Mouse (Mus musculus): ENCODE results near the gene Alkbh5. TPM values are rescaled to one million over a fixed set of nuclear protein-coding genes. Genes with fewer than 3 reads are reported as not detected.

Alkbh5 gene
- polyA plus RNA-seq, 1 experiment: 28.3 TPM

DNA sequence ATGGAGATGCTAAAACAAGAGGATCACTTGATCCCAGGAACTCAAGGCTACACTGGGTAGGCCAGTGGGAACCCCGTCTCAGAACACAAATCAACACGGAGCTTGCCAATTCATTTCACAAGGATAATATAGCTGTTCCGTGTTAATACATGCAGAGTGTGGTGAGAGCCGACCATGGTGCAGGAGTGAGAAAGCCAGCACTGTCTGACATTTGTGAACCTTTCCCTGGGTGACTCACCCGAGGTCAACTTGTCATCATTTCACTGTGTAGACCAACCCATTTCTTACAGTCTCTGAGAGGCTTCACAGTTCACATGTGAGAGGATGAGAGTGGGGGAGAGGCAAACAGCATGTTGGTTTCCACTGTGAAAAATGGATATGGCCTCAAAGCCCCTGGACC, 14.2 kb upstream of the Alkbh5 start:
- 74% methylated on average over 5 of the region's 5 CpGs for WGBS
- Histone ChIP-seq H3K4me3 (replicated peaks; ENCODE audit: extremely low read depth, low read depth, low read length) (no peak overlapping the region), H3K4me1 (ENCODE audit: control insufficient read depth, insufficient read depth, low read length) (no peaks in the 10 kb centered on the region)
- TF ChIP-seq POLR2A (IDR thresholded peaks at IDR 0.05; ENCODE audit: borderline replicate concordance, extremely low read depth, low read depth, low read length) (no peak), CTCF (IDR thresholded peaks at IDR 0.05; ENCODE audit: insufficient read depth, low read length) (no peak)
- no peak for DNase-seq

GRCm38 (mm10) chr11:60522661-60523365, 13.4 kb upstream of the Alkbh5 start:
- H3K4me3 ChIP-seq (replicated peaks; ENCODE audit: extremely low read depth, low read depth, low read length): no peak overlapping the region
- no peak for DNase-seq
- H3K4me1 ChIP-seq (ENCODE audit: control insufficient read depth, insufficient read depth, low read length): no peaks in the 10 kb centered on the region
- TF ChIP-seq POLR2A (IDR thresholded peaks at IDR 0.05; ENCODE audit: borderline replicate concordance, extremely low read depth, low read depth, low read length): no peak
- no peak for TF ChIP-seq CTCF (IDR thresholded peaks at IDR 0.05; ENCODE audit: insufficient read depth, low read length)
- WGBS: 91% methylated on average over 6 of the region's 6 CpGs

GRCm38 (mm10) chr11:60526461-60526860, 9.7 kb upstream of the Alkbh5 start:
- WGBS: 67% methylated on average over 4 of the region's 4 CpGs
- TF ChIP-seq POLR2A (IDR thresholded peaks at IDR 0.05; ENCODE audit: borderline replicate concordance, extremely low read depth, low read depth, low read length): no peak
- no peak for TF ChIP-seq CTCF (IDR thresholded peaks at IDR 0.05; ENCODE audit: insufficient read depth, low read length)
- Histone ChIP-seq H3K4me1 (ENCODE audit: control insufficient read depth, insufficient read depth, low read length) (no peaks in the 10 kb centered on the region), H3K4me3 (replicated peaks; ENCODE audit: extremely low read depth, low read depth, low read length) (no peak overlapping the region)
- no peak for DNase-seq

DNA sequence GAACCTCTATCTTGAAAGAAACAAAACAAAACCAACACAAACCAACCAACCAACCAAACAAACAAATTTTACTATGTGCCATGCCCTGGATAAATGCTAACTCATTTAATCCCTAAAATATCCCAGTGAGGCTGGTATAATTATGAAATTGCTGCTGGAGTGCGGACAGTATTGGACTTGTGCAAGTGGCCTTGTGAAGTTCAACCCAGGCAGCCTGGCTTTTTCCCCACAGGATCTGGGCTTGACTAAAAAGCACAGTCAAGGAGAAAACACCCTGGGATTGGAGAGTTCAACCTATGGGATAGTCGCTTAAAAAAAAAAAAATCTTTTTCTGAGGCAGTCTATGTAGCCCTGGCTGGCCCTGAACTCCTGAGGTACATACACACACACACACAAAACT, 505 bp upstream of the Alkbh5 start:
- Histone ChIP-seq H3K4me3 (replicated peaks; ENCODE audit: extremely low read depth, low read depth, low read length) (no peak overlapping the region), H3K4me1 (ENCODE audit: control insufficient read depth, insufficient read depth, low read length) (peaks cover 9% of the 10 kb centered on the region)
- no peak for TF ChIP-seq CTCF (IDR thresholded peaks at IDR 0.05; ENCODE audit: insufficient read depth, low read length)
- TF ChIP-seq POLR2A (IDR thresholded peaks at IDR 0.05; ENCODE audit: borderline replicate concordance, extremely low read depth, low read depth, low read length): no peak
- 85% methylated on average over 2 of the region's 2 CpGs for WGBS
- no peak for DNase-seq

- WGBS: under 1% methylated on average over 37 of the region's 37 CpGs
- peak; percentile 91 for DNase-seq
- TF ChIP-seq POLR2A (IDR thresholded peaks at IDR 0.05; ENCODE audit: borderline replicate concordance, extremely low read depth, low read depth, low read length) (peak; percentile 90; the same call in 1 of the 2 replicates), CTCF (IDR thresholded peaks at IDR 0.05; ENCODE audit: insufficient read depth, low read length) (no peak)
Measured at GRCm38 (mm10) chr11:60536859-60537467, 782 bp downstream of the Alkbh5 start.

GRCm38 (mm10) chr11:60537468-60538347, 1.5 kb downstream of the Alkbh5 start:
- WGBS: under 1% methylated on average over 91 of the region's 91 CpGs
- peak; percentile 95 for DNase-seq
- H3K4me3 ChIP-seq (replicated peaks; ENCODE audit: extremely low read depth, low read depth, low read length): peak overlapping the region; percentile 90
- H3K4me1 ChIP-seq (ENCODE audit: control insufficient read depth, insufficient read depth, low read length): peaks cover 14% of the 10 kb centered on the region
- TF ChIP-seq POLR2A (IDR thresholded peaks at IDR 0.05; ENCODE audit: borderline replicate concordance, extremely low read depth, low read depth, low read length): peak; percentile 56
- TF ChIP-seq CTCF (IDR thresholded peaks at IDR 0.05; ENCODE audit: insufficient read depth, low read length): no peak

More at GRCm38 (mm10) chr11:60536859-60537467, 782 bp downstream of the Alkbh5 start:
- H3K4me3 ChIP-seq (replicated peaks; ENCODE audit: extremely low read depth, low read depth, low read length): peak overlapping the region; percentile 90
- H3K4me1 ChIP-seq (ENCODE audit: control insufficient read depth, insufficient read depth, low read length): peaks cover 14% of the 10 kb centered on the region

- TF ChIP-seq POLR2A (IDR thresholded peaks at IDR 0.05; ENCODE audit: borderline replicate concordance, extremely low read depth, low read depth, low read length) (0 out of 2 replicates have a peak, but pooled peaks have one; percentile 15), CTCF (IDR thresholded peaks at IDR 0.05; ENCODE audit: insufficient read depth, low read length) (no peak)
- Histone ChIP-seq H3K4me3 (replicated peaks; ENCODE audit: extremely low read depth, low read depth, low read length) (peak overlapping the region; percentile 90), H3K4me1 (ENCODE audit: control insufficient read depth, insufficient read depth, low read length) (peaks cover 16% of the 10 kb centered on the region)
- under 1% methylated on average over 93 of the region's 93 CpGs for WGBS
- peak; percentile 47 for DNase-seq
Measured at GRCm38 (mm10) chr11:60538371-60539281, 2.4 kb downstream of the Alkbh5 start.

DNA sequence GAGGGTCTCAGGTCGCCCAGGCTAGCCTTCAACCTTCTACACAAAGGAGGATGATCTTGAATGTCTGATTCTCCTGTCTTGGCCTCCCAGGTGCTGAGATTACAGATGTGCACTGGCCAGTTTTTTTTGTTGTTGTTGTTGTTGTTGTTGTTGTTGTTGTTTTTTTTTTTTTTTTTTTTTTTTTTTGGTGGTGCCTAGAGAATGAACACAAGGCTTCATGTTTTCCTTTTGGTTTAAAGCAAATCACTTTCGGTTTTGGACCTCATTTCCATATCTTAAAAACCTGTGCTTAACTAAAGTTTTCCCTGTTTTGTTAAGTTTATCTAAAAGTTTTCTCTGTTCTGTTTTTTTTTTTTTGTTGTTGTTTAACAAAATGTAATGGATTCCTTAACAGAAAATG, 3.4 kb downstream of the Alkbh5 start:
- no peak for DNase-seq
- 19% methylated on average over 2 of the region's 2 CpGs for WGBS
- TF ChIP-seq POLR2A (IDR thresholded peaks at IDR 0.05; ENCODE audit: borderline replicate concordance, extremely low read depth, low read depth, low read length): no peak
- TF ChIP-seq CTCF (IDR thresholded peaks at IDR 0.05; ENCODE audit: insufficient read depth, low read length): no peak
- H3K4me3 ChIP-seq (replicated peaks; ENCODE audit: extremely low read depth, low read depth, low read length): peak overlapping the region; percentile 90
- peaks cover 19% of the 10 kb centered on the region for H3K4me1 ChIP-seq (ENCODE audit: control insufficient read depth, insufficient read depth, low read length)
